Mouse (Mus musculus): Measurements from ENCODE around the gene Socs3. TPM values are rescaled to one million over a fixed set of nuclear protein-coding genes. Genes with fewer than 3 reads are reported as not detected.

The Socs3 gene
- total RNA-seq, 2 experiments from 2014 or later: 3.8 to 4.3 TPM

DNA sequence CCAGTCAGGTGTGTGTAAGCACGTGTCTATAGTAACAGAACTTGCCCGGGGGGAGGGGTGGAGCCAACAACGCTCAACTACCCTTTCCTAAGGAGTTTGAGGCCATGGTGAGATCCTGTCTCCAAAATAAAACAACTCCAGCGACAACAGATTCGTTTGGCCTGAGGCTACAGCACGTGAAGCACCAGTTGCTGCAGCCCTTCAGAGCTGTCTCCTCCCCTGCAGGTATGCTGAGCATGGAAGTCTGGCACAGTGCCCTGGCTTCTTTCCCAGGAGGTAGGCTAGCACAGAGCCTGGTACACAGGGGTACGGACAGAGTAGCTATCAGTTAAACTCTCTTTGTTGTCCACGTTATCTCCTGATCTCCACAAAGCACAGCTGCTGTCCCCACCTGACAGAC, 33.6 kb downstream of the Socs3 start:
- intact Hi-C loops (cut with DNase I): no loop called here
- no peak for DNase-seq (ENCODE audit: low spot score in 2 of 2)

DNA sequence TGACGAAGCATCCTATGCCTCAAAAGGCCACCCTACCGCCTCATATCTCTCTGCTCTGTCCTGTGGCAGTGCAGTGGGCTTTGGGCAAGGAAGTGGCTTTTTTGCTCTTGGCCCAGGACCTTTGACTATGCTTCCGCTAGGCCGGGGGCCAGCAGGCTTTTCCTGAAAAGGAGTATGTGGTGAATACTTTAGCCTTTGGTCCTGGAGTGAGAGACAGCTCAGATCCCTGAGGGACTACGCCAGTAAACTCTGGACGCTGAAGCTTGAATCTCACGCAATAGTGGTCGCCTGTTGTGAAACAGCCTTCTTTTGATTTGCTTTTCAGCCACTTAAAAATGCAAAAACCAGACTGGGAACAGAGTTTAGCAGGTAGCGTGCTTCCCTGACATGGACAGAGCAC, 34.2 kb downstream of the Socs3 start:
- intact Hi-C loops (cut with DNase I): no loop called here
- no peak for DNase-seq (ENCODE audit: low spot score in 2 of 2)

DNA sequence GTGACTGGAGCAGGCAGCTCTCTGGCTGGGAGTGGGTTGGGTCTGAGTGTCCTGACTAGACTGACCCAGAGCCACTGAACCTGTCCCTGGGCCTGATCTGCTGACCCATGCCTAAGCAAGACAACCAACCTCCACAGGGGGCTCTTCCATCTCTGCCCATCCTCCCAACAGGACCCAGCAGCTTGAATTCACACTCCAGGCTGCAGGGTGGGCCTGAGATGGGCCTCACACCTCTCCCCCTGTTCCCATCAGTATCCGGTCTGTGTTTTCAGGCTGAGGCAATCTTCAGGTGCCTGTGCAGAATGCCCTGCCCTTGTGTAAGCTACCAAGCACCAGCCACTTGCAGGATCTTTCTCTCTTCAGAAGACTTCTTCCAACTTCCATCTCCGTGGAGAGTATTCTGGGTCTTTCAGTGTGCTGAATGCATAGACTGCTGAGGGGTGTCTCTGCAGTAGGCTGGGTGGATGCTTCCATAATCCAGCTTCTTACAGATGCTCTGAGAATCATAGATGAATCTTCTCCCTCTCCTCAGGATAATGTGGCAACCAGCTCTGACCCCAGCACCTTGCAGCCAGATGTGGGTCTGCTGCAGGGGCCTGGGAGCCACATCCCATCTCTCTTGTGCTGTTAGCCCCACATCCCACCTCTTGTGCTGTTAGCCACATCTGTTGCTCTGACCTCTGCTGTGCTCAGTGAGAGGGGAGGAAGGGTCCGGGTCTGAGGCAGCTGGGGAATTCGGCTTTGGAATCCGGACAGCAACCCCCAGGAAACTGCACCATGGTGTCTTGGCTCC, 35.1 kb downstream of the Socs3 start:
- intact Hi-C loops (cut with DNase I): no loop called here
- DNase-seq (ENCODE audit: low spot score in 2 of 2): no peak

DNA sequence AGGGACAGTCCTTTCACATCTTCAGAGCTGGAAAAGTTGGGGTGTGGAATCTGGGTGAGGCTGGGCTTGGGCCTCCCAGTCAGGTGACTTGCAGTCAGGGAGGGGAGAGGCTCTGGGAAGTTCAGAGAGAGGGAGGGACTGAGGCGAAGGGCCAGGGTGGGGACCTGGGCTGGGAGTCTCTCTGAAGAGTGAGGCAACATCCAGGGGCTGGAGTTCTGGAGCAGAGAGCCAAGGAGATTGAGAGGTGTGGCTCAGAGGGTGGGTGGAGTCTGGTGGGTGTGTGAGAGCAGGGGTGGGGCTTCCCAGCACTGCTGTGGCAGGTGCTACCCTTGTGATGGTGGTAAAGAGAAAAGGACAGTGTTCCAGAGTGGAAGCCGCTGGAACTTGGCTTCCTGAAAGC, 35.7 kb downstream of the Socs3 start:
- intact Hi-C loops (cut with DNase I): no loop called here
- no peak for DNase-seq (ENCODE audit: low spot score in 2 of 2)

DNA sequence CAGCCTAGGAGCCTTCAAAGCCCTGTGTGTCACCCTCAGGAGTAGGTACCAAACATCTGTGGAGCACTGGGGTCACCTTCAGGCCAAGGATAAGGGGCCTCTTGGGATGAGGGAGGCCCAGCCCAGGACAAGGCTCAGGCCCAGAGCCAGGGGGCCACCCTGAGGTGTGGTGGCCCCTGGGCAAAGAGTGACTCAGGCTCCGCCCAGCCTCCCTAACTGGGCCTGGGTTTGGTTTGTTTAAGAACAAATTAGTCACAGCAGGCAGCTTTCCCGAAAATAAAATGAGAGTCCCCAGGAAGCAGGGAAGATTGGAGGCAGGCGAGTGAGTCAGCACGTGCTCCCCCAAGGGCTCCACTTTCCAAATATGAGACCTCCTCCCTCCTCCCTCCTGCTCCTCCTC, 37.7 kb downstream of the Socs3 start:
- peak; percentile 64 to 95 for DNase-seq (ENCODE audit: low spot score in 2 of 2)
- intact Hi-C loops (cut with DNase I): loop anchor here (1.0 to 2.0 kb wide), 2 partner anchors 33 to 37 kb away; no protein-coding TSS in a partner anchor

GRCm38 (mm10) chr11:117931576-117931975, 38.3 kb downstream of the Socs3 start:
- no peak for DNase-seq (ENCODE audit: low spot score in 2 of 2)
- intact Hi-C loops (cut with DNase I): no loop called here

GRCm38 (mm10) chr11:117930781-117931338, 39.0 kb downstream of the Socs3 start:
- intact Hi-C loops (cut with DNase I): no loop called here
- peak in 1 of 2 experiments; percentile 62 for DNase-seq (ENCODE audit: low spot score in 2 of 2)

DNA sequence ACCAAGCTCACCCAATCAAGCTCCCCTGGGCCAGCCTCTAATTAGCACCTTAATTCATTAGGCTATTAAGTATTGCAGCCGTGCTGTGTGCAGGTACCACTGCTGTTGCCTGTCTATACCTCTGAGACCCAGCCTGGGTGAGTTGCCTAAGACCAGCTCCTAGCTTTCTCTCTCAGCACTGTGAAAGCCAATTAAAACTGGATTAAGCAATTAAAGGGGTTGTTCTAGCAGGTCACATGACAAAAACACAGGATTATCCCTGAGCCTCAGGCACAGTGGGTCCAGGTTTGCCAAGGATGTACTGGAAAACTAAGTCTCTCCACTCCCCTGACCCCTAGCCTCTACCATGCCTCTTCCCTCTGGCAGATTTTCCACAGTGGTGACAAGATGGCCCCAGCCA, 44.3 kb downstream of the Socs3 start:
- DNase-seq (ENCODE audit: low spot score in 2 of 2): no peak
- intact Hi-C loops (cut with DNase I): no loop called here

- intact Hi-C loops (cut with DNase I): no loop called here
- no peak for DNase-seq (ENCODE audit: low spot score in 2 of 2)
Observed at GRCm38 (mm10) chr11:117924466-117924865, 45.4 kb downstream of the Socs3 start.

GRCm38 (mm10) chr11:117923279-117923678, 46.6 kb downstream of the Socs3 start:
- no peak for DNase-seq (ENCODE audit: low spot score in 2 of 2)
- intact Hi-C loops (cut with DNase I): no loop called here

DNA sequence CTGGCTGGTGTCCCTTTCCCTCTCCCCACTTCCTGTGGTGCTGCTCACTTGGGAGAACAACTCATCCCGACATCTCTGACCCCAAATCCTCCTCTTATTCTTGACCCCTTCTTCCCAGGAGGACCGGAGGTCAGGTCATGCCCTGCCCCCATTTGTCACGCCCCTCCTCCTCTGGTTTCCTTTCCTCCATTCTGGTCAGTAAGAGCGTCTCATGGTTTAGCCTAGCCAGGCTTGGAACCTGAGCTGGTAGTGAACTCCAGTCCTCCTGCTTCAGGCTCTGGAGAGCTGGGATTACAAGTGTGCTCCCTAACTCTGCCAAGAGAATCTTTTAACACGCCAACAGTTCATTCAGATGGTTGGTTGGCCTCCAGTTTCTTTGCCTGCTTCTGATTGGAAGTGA, 50.6 kb downstream of the Socs3 start:
- DNase-seq (ENCODE audit: low spot score in 2 of 2): no peak
- intact Hi-C loops (cut with DNase I): no loop called here

DNA sequence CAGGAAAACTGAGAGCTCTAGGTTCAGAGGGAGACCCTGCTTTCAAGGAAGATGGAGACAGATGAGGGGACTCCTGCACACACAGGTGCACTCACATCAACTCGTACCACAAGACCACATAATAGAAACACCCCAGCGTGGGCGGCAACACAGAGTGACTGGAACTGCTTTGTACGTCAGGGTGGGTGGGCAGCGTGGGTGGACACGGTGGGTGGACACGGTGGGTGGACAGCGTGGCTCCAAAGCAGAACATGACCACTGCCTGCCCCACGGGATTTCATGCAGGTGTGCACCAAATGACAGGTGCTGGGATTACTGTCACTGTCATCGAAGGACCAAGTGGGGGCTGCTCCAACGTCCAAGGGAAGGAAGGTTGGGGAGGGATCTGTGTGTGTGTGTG, 51.3 kb downstream of the Socs3 start:
- no peak for DNase-seq (ENCODE audit: low spot score in 2 of 2)
- intact Hi-C loops (cut with DNase I): no loop called here

Small RNAs within 50 kb of the gene (microRNA-seq; reads per million reads assigned to microRNA genes)
- gene Mir6933: 1.3 to 1.7 reads per million in 2 experiments

Other genes with a start within 250 kb of the Socs3 start
- 1 to 10 TPM in 1 of 2 experiments, under 1 TPM in 1; 0.60 to 1.1 TPM for gene Tmc8, start 188.0 kb downstream of the Socs3 start, total RNA-seq (2021)
- gene Tmc6, start 187.8 kb downstream of the Socs3 start, total RNA-seq (2021): 1 to 10 TPM; 4.2 to 6.2 TPM
- under 1 TPM in 1 of 2 experiments, not detected in 1; 0.53 TPM for gene 6030468B19Rik, start 172.4 kb downstream of the Socs3 start, total RNA-seq (2021)
- gene Gm20708, start 160.4 kb downstream of the Socs3 start, total RNA-seq (2021): 1 to 10 TPM; 1.7 to 2.4 TPM
- 10 to 100 TPM; 11.6 to 14.0 TPM for gene Syngr2, start 160.4 kb downstream of the Socs3 start, total RNA-seq (2021)
- gene Afmid, start 144.1 kb downstream of the Socs3 start, total RNA-seq (2021): 1 to 10 TPM; 4.6 to 6.7 TPM
- under 1 TPM; 0.60 to 0.94 TPM for gene Tk1, start 144.0 kb downstream of the Socs3 start, total RNA-seq (2021)
- gene Birc5, start 120.8 kb downstream of the Socs3 start, total RNA-seq (2021): 1 to 10 TPM in 1 of 2 experiments, under 1 TPM in 1; 0.62 to 1.2 TPM
- gene Tmem235, start 109.3 kb downstream of the Socs3 start, total RNA-seq (2021): under 1 TPM in 1 of 2 experiments, not detected in 1; 0.23 TPM
- gene Tha1, start 96.6 kb downstream of the Socs3 start, total RNA-seq (2021): 1 to 10 TPM; 3.8 to 4.0 TPM
- 10 to 100 TPM; 85.6 to 88.1 TPM for gene Pgs1, start 16.2 kb upstream of the Socs3 start, total RNA-seq (2021)
- gene Dnah17, start 160.6 kb upstream of the Socs3 start, total RNA-seq (2021): under 1 TPM; 0.05 to 0.14 TPM